Mouse (Mus musculus) cerebellum, adult 2 months (tissue): Measurements from ENCODE around the gene Gadd45a. TPM values are rescaled to one million over a fixed set of nuclear protein-coding genes. Genes with fewer than 3 reads are reported as not detected.
A peak's percentile ranks its signal among the peaks of the same experiment; 100 is the strongest.
"Not testable (repeated sequence)": the region's sequence is repeated elsewhere in the genome, so short reads cannot be mapped to it uniquely, and the experiment has no call there.

Experiments used
- DNase-seq, 2 experiments: peaks; one replicate each; pipeline ENCODE4 v3.0.0; 2021
- H3K27ac ChIP-seq: fragments of 200-500 bp; 2 replicates; pipeline ENCODE4 v1.5.1; 2012; ENCODE audit warnings: low read length, control low read depth, inconsistent platforms; ENCODE audit not compliant: insufficient read depth
- H3K27me3 ChIP-seq: fragments of 200-500 bp; 2 replicates; pipeline ENCODE4 v1.6.1; 2012; ENCODE audit warnings: inconsistent platforms, mild to moderate bottlenecking, low read length, moderate library complexity; ENCODE audit not compliant: control insufficient read depth, insufficient read depth
- H3K4me1 ChIP-seq: fragments of 200-500 bp; 2 replicates; pipeline ENCODE4 v1.6.1; 2011; ENCODE audit warnings: low read length; ENCODE audit not compliant: control insufficient read depth, insufficient read depth
- H3K4me3 ChIP-seq: fragments of 200-500 bp; replicated peaks from 2 replicates; pipeline ENCODE3; 2011; ENCODE audit warnings: mild to moderate bottlenecking, low read depth, low read length, control low read depth; ENCODE audit not compliant: insufficient read depth
- CTCF ChIP-seq: fragments of 200-500 bp; IDR thresholded peaks from 2 replicates; pipeline ENCODE4 v1.5.1; 2011; ENCODE audit warnings: low read depth, mild to moderate bottlenecking, control low read depth, low read length, moderate library complexity, borderline replicate concordance; ENCODE audit not compliant: insufficient read depth
- POLR2A ChIP-seq: fragments of 200-500 bp; IDR thresholded peaks from 2 replicates; pipeline ENCODE4 v1.6.1; 2011; ENCODE audit warnings: low read length, control low read depth, borderline replicate concordance; ENCODE audit not compliant: insufficient read depth
- WGBS: fragments of 180-500 bp; shearing (Covaris S2); methylation state at CpG from one replicate; pipeline ENCODE4 v1.1.7; 2018; 5-methylcytosine and 5-hydroxymethylcytosine counted together
- polyA plus RNA-seq: library from polyadenylated mRNA; depleted of rRNA; stranded (reverse); fragments of >200 nt; gene quantifications from 2 replicates; pipeline ENCODE4 v1.2.3, GENCODE M21; 2012

The Gadd45a gene
- polyA plus RNA-seq, 1 experiment, result 30.4 TPM

- 92% methylated on average over 3 of the region's 3 CpGs for WGBS
- Histone ChIP-seq H3K27me3 (no peaks in the 10 kb centered on the region), H3K4me3 (no peak overlapping the region)
Observed at GRCm38 (mm10) chr6:67045424-67045823, 8.2 kb upstream of the Gadd45a start.

GRCm38 (mm10) chr6:67040904-67041410 lies 3.7 kb upstream of the Gadd45a start:
- WGBS, result 84% methylated on average over 4 of the region's 4 CpGs

More at GRCm38 (mm10) chr6:67045424-67045823, 8.2 kb upstream of the Gadd45a start:
- Histone ChIP-seq H3K4me1 (no peaks in the 10 kb centered on the region), H3K27ac (no peak overlapping the region)
- no peak for DNase-seq
- no peak for TF ChIP-seq CTCF
- TF ChIP-seq POLR2A, result no peak

GRCm38 (mm10) chr6:67038964-67039363 lies 1.7 kb upstream of the Gadd45a start:
- Histone ChIP-seq H3K27ac (no peak overlapping the region), H3K4me3 (no peak overlapping the region), H3K27me3 (no peaks in the 10 kb centered on the region), H3K4me1 (peaks cover 2% of the 10 kb centered on the region; the same call in 1 of the 2 replicates)
- WGBS, result 100% methylated on average over 2 of the region's 3 CpGs
- DNase-seq, result no peak
- TF ChIP-seq CTCF, result no peak
- TF ChIP-seq POLR2A, result no peak

More at GRCm38 (mm10) chr6:67040904-67041410, 3.7 kb upstream of the Gadd45a start:
- TF ChIP-seq CTCF (no peak), POLR2A (no peak)
- Histone ChIP-seq H3K27ac (no peak overlapping the region), H3K4me3 (no peak overlapping the region), H3K27me3 (no peaks in the 10 kb centered on the region), H3K4me1 (peaks cover under 1% of the 10 kb centered on the region; the same call in 1 of the 2 replicates)
- no peak for DNase-seq

- H3K27me3 ChIP-seq, result no peaks in the 10 kb centered on the region
- TF ChIP-seq POLR2A (0 out of 2 replicates have a peak, but pooled peaks have one; percentile 13), CTCF (peak; percentile 53)
- H3K4me1 ChIP-seq, result peaks cover 2% of the 10 kb centered on the region; the same call in 1 of the 2 replicates
- peak overlapping the region; percentile 73 for H3K27ac ChIP-seq
- 1% methylated on average over 29 of the region's 29 CpGs for WGBS
- DNase-seq, result peak; percentile 75 to 79
- peak overlapping the region; percentile 82 for H3K4me3 ChIP-seq
Observed at GRCm38 (mm10) chr6:67036356-67036811, 873 bp downstream of the Gadd45a start.

- DNase-seq, result peak in 1 of 2 experiments; percentile 12
- H3K27ac ChIP-seq, result no peak overlapping the region
- H3K4me1 ChIP-seq, result peaks cover 2% of the 10 kb centered on the region; the same call in 1 of the 2 replicates
- no peaks in the 10 kb centered on the region for H3K27me3 ChIP-seq
- H3K4me3 ChIP-seq, result peak overlapping the region; percentile 82
- TF ChIP-seq POLR2A (no peak), CTCF (no peak)
- 39% methylated on average over 19 of the region's 19 CpGs for WGBS
Observed at GRCm38 (mm10) chr6:67035388-67036299, 1.6 kb downstream of the Gadd45a start.

GRCm38 (mm10) chr6:67034331-67035130 lies 2.7 kb downstream of the Gadd45a start:
- Histone ChIP-seq H3K4me1 (peaks cover 2% of the 10 kb centered on the region; the same call in 1 of the 2 replicates), H3K4me3 (no peak overlapping the region), H3K27me3 (no peaks in the 10 kb centered on the region), H3K27ac (no peak overlapping the region)
- DNase-seq, result no peak
- 82% methylated on average over 7 of the region's 7 CpGs for WGBS
- no peak for TF ChIP-seq POLR2A
- TF ChIP-seq CTCF, result no peak

- Histone ChIP-seq H3K27ac (no peak overlapping the region), H3K4me3 (no peak overlapping the region), H3K4me1 (peaks cover 2% of the 10 kb centered on the region; the same call in 1 of the 2 replicates), H3K27me3 (no peaks in the 10 kb centered on the region)
- WGBS, result 91% methylated on average over 4 of the region's 4 CpGs
- no peak for TF ChIP-seq POLR2A
- no peak for TF ChIP-seq CTCF
- no peak for DNase-seq
Observed at GRCm38 (mm10) chr6:67033604-67034003, 3.7 kb downstream of the Gadd45a start.

- 97% methylated on average over 3 of the region's 4 CpGs for WGBS
- H3K27ac ChIP-seq, H3K4me1 ChIP-seq, H3K27me3 ChIP-seq, H3K4me3 ChIP-seq, DNase-seq: not testable (repeated sequence)
Observed at GRCm38 (mm10) chr6:67032972-67033371, 4.3 kb downstream of the Gadd45a start.

GRCm38 (mm10) chr6:67032551-67032950 lies 4.7 kb downstream of the Gadd45a start:
- not testable (repeated sequence) for H3K4me3 ChIP-seq, H3K27ac ChIP-seq, H3K4me1 ChIP-seq, H3K27me3 ChIP-seq, DNase-seq
